ENCODE assay signal across 29 mouse cellular contexts in the genomic region with DNA sequence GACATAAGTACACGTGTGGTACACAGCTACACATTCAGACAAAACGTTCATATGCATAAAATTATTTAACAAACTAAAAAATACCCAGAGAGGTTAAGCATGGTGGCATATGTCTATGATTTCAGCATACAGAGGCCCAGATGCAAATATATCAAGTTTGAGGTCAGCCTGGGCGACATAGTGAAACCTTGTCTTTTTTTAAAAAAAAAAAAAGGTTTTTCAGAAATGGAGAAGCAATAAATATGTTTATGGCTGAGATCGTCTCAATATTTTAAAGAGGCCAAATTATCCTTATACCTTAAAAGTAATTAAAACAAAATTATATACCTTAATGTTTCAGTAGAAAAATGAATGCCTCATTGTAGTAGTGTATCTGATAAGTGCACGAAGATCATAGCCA.
"Had no signal": no experiment of that assay in that cellular context is flagged by ENCODE, and none has a peak within 500 bp of the region (broad histone marks: within the 10 kb centered on the region; RNA-seq: fewer than 3 reads in every experiment).

No protein-coding gene starts in this region.

- H3K4me1 ChIP-seq: limb, embryonic 10.5 days; limb, embryonic 12.5 days; limb, embryonic 13.5 days; limb, embryonic 15.5 days; lung, embryonic 15.5 days; midbrain, embryonic 10.5 days; midbrain, embryonic 12.5 days; midbrain, embryonic 13.5 days; midbrain, embryonic 15.5 days had no signal

- DNase-seq: left cerebral cortex, postnatal 4 days; liver; liver, embryonic 13.5 days; liver, postnatal 0 days; lung, adult 18-20 months; lung, adult 2 months; lung, embryonic 14.5 days; lung, postnatal 10 days; lung, postnatal 14 days; lung, postnatal 36 days; lung, postnatal 4 days; midbrain, embryonic 14.5 days had no signal

- H3K4me2 ChIP-seq: limb, embryonic 12.5 days; limb, embryonic 13.5 days; limb, embryonic 15.5 days; liver, embryonic 11.5 days; liver, embryonic 12.5 days; liver, embryonic 13.5 days; liver, embryonic 15.5 days; lung, embryonic 14.5 days; lung, embryonic 15.5 days; midbrain, embryonic 11.5 days; midbrain, embryonic 12.5 days; midbrain, embryonic 13.5 days; midbrain, embryonic 15.5 days had no signal

- H3K27me3 ChIP-seq: megakaryocyte, embryonic 14.5 days had no signal

- H3K27ac ChIP-seq: limb, embryonic 10.5 days; limb, embryonic 12.5 days; limb, embryonic 13.5 days; limb, embryonic 15.5 days; liver, embryonic 12.5 days; liver, embryonic 13.5 days; liver, embryonic 14.5 days; liver, embryonic 15.5 days; lung, embryonic 15.5 days; macrophage; midbrain, embryonic 10.5 days; midbrain, embryonic 12.5 days; midbrain, embryonic 13.5 days; midbrain, embryonic 15.5 days had no signal

- H3K9me3 ChIP-seq: limb, embryonic 10.5 days; limb, embryonic 12.5 days; limb, embryonic 13.5 days; limb, embryonic 15.5 days; liver, embryonic 12.5 days; liver, embryonic 13.5 days; liver, embryonic 15.5 days; lung, embryonic 15.5 days; megakaryocyte, embryonic 14.5 days; midbrain, embryonic 10.5 days; midbrain, embryonic 12.5 days; midbrain, embryonic 13.5 days; midbrain, embryonic 15.5 days had no signal

- H3K36me3 ChIP-seq: limb, embryonic 10.5 days; limb, embryonic 12.5 days; limb, embryonic 13.5 days; limb, embryonic 15.5 days; liver, embryonic 12.5 days; liver, embryonic 13.5 days; liver, embryonic 15.5 days; lung, embryonic 15.5 days; midbrain, embryonic 10.5 days; midbrain, embryonic 12.5 days; midbrain, embryonic 13.5 days; midbrain, embryonic 15.5 days had no signal

- H3K4me3 ChIP-seq: limb, embryonic 10.5 days; limb, embryonic 12.5 days; limb, embryonic 13.5 days; limb, embryonic 15.5 days; liver, embryonic 12.5 days; liver, embryonic 13.5 days; liver, embryonic 15.5 days; lung, embryonic 15.5 days; megakaryocyte, embryonic 14.5 days; midbrain, embryonic 10.5 days; midbrain, embryonic 12.5 days; midbrain, embryonic 13.5 days; midbrain, embryonic 15.5 days; myocyte had no signal

- H3K9ac ChIP-seq: limb, embryonic 12.5 days; limb, embryonic 13.5 days; limb, embryonic 15.5 days; liver, embryonic 12.5 days; liver, embryonic 13.5 days; liver, embryonic 14.5 days; liver, embryonic 15.5 days; liver, postnatal 0 days; lung, embryonic 14.5 days; lung, embryonic 15.5 days; midbrain, embryonic 12.5 days; midbrain, embryonic 13.5 days; midbrain, embryonic 15.5 days had no signal
